Mouse (Mus musculus): ENCODE results near the gene Olfr576. TPM values are rescaled to one million over a fixed set of nuclear protein-coding genes. Genes with fewer than 3 reads are reported as not detected.

The Olfr576 gene
- polyA plus RNA-seq, 1 experiment from 2014 or later = not detected

DNA sequence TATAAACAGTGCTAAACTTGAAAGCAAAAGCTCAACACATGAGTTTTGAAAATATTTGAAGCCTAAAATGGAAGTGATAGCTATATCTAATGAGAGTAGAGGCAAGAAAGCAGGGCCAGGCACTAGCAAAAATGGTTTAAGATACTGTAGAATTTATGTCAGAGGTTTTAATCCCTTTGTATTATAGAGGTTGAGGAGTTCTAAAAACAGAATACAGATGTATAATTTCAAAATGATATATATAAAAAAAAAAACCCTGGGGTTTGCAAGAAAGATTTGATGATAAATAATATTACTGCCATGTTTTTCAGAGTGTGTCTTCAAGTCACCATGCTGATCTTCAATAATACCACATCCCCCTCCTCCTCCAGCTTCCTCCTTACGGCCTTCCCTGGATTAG, 14.3 kb upstream of the Olfr576 start, which contains the start of gene Olfr574:
Gene Olfr574 (plus strand): TSS at position 301 of the 400 bp plus-strand sequence.
- no peak within 1 kb of the TSS for H3K4me3 ChIP-seq (ENCODE audit: low read depth, low read length)
- no peaks in the 10 kb centered on the region for H3K9me3 ChIP-seq (ENCODE audit: control insufficient read depth, low read length)
- WGBS = 100% methylated on average over 1 of the region's 1 CpGs
- no peak within 1 kb of the TSS for H3K4me2 ChIP-seq (ENCODE audit: low read depth, low read length)
- no peak within 1 kb of the TSS for H3K27ac ChIP-seq (ENCODE audit: low read depth, low read length)
- H3K4me1 ChIP-seq (ENCODE audit: control insufficient read depth, insufficient read depth, low read length) = no peaks in the 10 kb centered on the region
- ATAC-seq (ENCODE audit: low read depth) = no peak
- no peak within 1 kb of the TSS for H3K9ac ChIP-seq (replicated peaks; ENCODE audit: low read depth, low read length)
- H3K27me3 ChIP-seq (ENCODE audit: control insufficient read depth, insufficient read depth, low read length) = no peaks in the 10 kb centered on the region
- H3K36me3 ChIP-seq (ENCODE audit: control insufficient read depth, insufficient read depth, low read length) = no peaks in the 10 kb centered on the region

DNA sequence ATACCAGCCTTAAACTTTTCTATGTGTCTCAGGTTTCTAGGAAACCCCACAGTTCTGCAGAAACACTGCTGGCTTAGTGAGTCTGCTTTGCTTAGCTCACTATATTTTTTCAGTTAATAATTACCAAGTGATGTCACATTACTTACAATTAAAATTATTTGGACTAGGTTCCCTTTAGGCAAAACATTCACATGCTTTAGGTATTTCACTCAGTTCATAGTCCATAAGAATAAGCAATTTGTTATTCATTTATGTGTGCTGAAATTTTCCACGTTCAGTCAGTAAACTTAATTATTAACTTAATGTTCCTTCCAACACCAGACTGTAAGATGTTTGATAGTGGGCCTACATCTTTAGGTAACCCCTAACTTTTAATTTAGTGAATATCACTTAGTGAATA, 11.7 kb upstream of the Olfr576 start:
- Histone ChIP-seq H3K9ac (replicated peaks; ENCODE audit: low read depth, low read length) (no peak overlapping the region), H3K27me3 (ENCODE audit: control insufficient read depth, insufficient read depth, low read length) (no peaks in the 10 kb centered on the region), H3K27ac (ENCODE audit: low read depth, low read length) (no peak overlapping the region), H3K36me3 (ENCODE audit: control insufficient read depth, insufficient read depth, low read length) (no peaks in the 10 kb centered on the region), H3K4me3 (ENCODE audit: low read depth, low read length) (no peak overlapping the region), H3K4me2 (ENCODE audit: low read depth, low read length) (no peak overlapping the region), H3K4me1 (ENCODE audit: control insufficient read depth, insufficient read depth, low read length) (no peaks in the 10 kb centered on the region), H3K9me3 (ENCODE audit: control insufficient read depth, low read length) (no peaks in the 10 kb centered on the region)
- 69% methylated on average over 1 of the region's 1 CpGs for WGBS
- ATAC-seq (ENCODE audit: low read depth) = no peak

DNA sequence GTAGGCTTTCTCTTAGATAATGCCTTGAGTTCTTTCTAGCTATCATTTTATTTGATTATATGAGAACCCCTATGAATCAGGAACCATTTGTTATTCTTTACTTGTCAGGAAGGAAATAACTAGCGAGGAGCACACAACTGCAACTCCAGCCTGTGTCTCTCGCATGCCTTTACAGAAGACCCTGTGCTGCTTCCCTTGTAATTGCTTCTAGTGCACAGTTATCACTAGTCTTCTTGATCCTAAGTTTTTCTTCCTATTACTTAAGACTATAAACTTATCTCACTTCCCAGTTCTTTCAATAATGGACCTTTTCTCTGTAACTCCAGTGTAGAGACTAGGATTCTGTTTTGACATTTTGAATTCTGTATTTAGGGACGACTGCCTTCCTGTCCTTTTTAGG, 4.3 kb upstream of the Olfr576 start:
- no peak overlapping the region for H3K4me3 ChIP-seq (ENCODE audit: low read depth, low read length)
- no peak overlapping the region for H3K4me2 ChIP-seq (ENCODE audit: low read depth, low read length)
- no peaks in the 10 kb centered on the region for H3K4me1 ChIP-seq (ENCODE audit: control insufficient read depth, insufficient read depth, low read length)
- no peak overlapping the region for H3K27ac ChIP-seq (ENCODE audit: low read depth, low read length)
- no peak overlapping the region for H3K9ac ChIP-seq (replicated peaks; ENCODE audit: low read depth, low read length)
- 81% methylated on average over 3 of the region's 3 CpGs for WGBS
- H3K9me3 ChIP-seq (ENCODE audit: control insufficient read depth, low read length) = no peaks in the 10 kb centered on the region
- H3K36me3 ChIP-seq (ENCODE audit: control insufficient read depth, insufficient read depth, low read length) = no peaks in the 10 kb centered on the region
- ATAC-seq (ENCODE audit: low read depth) = no peak
- H3K27me3 ChIP-seq (ENCODE audit: control insufficient read depth, insufficient read depth, low read length) = no peaks in the 10 kb centered on the region

DNA sequence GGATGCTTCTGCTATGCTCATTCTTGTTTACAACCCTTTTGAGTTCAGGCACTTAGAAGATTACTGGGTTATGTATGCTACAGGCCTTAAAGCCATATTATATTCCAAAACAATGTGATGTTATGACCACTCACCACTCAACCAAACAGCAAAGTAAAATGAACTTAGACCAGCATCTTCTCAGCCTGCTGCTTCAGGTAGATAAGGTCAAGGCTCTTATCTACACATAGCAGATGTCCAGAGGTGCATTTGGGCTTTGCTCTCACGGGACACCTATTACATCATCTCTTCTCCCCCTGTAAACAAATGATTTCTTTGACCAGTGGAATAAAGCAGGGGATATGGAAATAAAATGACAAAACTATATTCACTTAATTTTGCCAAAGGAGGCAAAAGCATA, 3.9 kb upstream of the Olfr576 start, which contains the start of gene Olfr575:
Gene Olfr575 (minus strand): TSS at position 183 of the 400 bp plus-strand sequence.
- no peak within 1 kb of the TSS for H3K27ac ChIP-seq (ENCODE audit: low read depth, low read length)
- H3K4me3 ChIP-seq (ENCODE audit: low read depth, low read length) = no peak within 1 kb of the TSS
- 72% methylated on average over 1 of the region's 1 CpGs for WGBS
- H3K36me3 ChIP-seq (ENCODE audit: control insufficient read depth, insufficient read depth, low read length) = no peaks in the 10 kb centered on the region
- no peaks in the 10 kb centered on the region for H3K27me3 ChIP-seq (ENCODE audit: control insufficient read depth, insufficient read depth, low read length)
- no peak within 1 kb of the TSS for H3K9ac ChIP-seq (replicated peaks; ENCODE audit: low read depth, low read length)
- H3K9me3 ChIP-seq (ENCODE audit: control insufficient read depth, low read length) = no peaks in the 10 kb centered on the region
- no peaks in the 10 kb centered on the region for H3K4me1 ChIP-seq (ENCODE audit: control insufficient read depth, insufficient read depth, low read length)
- H3K4me2 ChIP-seq (ENCODE audit: low read depth, low read length) = no peak within 1 kb of the TSS
- ATAC-seq (ENCODE audit: low read depth) = no peak

DNA sequence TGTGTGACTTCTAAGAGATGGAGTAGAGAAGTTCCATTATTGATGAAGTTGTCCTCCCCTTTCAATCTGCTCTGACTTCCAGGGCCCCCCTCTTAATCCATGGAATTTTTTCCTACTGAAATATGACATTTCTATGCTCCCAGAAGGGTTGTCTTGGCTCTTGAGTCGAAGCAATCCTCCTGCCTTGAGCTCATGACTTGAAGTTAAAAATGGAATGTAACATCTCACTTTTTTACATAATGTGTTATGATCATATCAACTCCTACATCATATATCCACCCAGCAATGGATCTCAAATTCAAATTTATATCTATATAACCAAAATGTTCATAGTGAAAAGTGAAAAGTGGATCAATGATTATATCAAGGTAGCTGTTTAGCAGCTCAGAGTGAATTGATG, 11.9 kb downstream of the Olfr576 start:
- Histone ChIP-seq H3K4me2 (ENCODE audit: low read depth, low read length) (no peak overlapping the region), H3K27me3 (ENCODE audit: control insufficient read depth, insufficient read depth, low read length) (no peaks in the 10 kb centered on the region), H3K36me3 (ENCODE audit: control insufficient read depth, insufficient read depth, low read length) (no peaks in the 10 kb centered on the region), H3K9ac (replicated peaks; ENCODE audit: low read depth, low read length) (no peak overlapping the region), H3K27ac (ENCODE audit: low read depth, low read length) (no peak overlapping the region), H3K4me1 (ENCODE audit: control insufficient read depth, insufficient read depth, low read length) (no peaks in the 10 kb centered on the region), H3K9me3 (ENCODE audit: control insufficient read depth, low read length) (no peaks in the 10 kb centered on the region), H3K4me3 (ENCODE audit: low read depth, low read length) (no peak overlapping the region)
- 53% methylated on average over 1 of the region's 1 CpGs for WGBS
- ATAC-seq (ENCODE audit: low read depth) = no peak

DNA sequence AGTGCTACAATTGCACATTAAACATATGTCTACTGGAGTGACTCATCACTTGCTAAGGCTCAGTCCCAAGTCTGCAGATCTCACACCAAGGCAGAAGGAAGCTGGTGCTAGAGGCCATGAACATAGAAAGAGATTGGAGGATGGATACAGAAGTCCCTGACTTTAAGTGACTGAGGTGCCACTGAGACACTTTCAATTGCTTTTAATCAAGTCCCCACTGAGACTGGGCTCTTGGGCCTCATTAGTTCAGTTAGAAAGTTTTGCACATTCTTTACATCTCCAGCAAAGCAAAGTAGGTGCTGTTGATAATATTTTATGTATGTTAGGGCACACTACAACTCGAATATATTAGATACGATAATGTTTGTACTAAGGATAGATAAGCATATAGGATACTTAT, 13.4 kb downstream of the Olfr576 start, which contains the start of gene Olfr577:
Gene Olfr577 (minus strand): TSS at position 101 of the 400 bp plus-strand sequence.
- H3K9me3 ChIP-seq (ENCODE audit: control insufficient read depth, low read length) = no peaks in the 10 kb centered on the region
- H3K36me3 ChIP-seq (ENCODE audit: control insufficient read depth, insufficient read depth, low read length) = no peaks in the 10 kb centered on the region
- no peak within 1 kb of the TSS for H3K27ac ChIP-seq (ENCODE audit: low read depth, low read length)
- no peak within 1 kb of the TSS for H3K4me2 ChIP-seq (ENCODE audit: low read depth, low read length)
- no peak within 1 kb of the TSS for H3K4me3 ChIP-seq (ENCODE audit: low read depth, low read length)
- H3K9ac ChIP-seq (replicated peaks; ENCODE audit: low read depth, low read length) = no peak within 1 kb of the TSS
- WGBS = 90% methylated on average over 2 of the region's 2 CpGs
- no peaks in the 10 kb centered on the region for H3K27me3 ChIP-seq (ENCODE audit: control insufficient read depth, insufficient read depth, low read length)
- no peaks in the 10 kb centered on the region for H3K4me1 ChIP-seq (ENCODE audit: control insufficient read depth, insufficient read depth, low read length)
- ATAC-seq (ENCODE audit: low read depth) = no peak

DNA sequence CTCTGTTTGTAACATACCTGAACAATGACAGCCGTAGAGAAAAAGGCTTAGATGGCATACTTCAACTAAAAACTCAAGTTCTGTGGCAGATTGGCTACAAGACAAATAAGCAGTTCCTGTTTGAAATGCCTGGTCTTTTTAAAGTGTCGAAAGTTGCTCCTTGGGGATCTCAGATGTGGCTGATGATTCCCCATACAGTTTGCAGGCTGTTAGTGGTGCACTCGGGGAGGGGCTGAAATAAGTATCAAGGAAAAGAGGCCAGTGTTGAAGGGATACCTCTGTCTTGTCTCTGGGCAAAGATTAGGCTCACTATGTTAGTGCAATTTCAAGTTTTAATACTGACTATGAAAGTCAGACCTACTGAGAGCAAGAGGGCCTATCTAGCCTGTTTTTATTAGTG, 26.8 kb downstream of the Olfr576 start, which contains the start of gene Olfr578:
Gene Olfr578 (minus strand): TSS at position 101 of the 400 bp plus-strand sequence.
- Histone ChIP-seq H3K9me3 (ENCODE audit: control insufficient read depth, low read length) (no peaks in the 10 kb centered on the region), H3K27ac (ENCODE audit: low read depth, low read length) (no peak within 1 kb of the TSS), H3K4me3 (ENCODE audit: low read depth, low read length) (no peak within 1 kb of the TSS), H3K36me3 (ENCODE audit: control insufficient read depth, insufficient read depth, low read length) (no peaks in the 10 kb centered on the region), H3K4me1 (ENCODE audit: control insufficient read depth, insufficient read depth, low read length) (no peaks in the 10 kb centered on the region), H3K27me3 (ENCODE audit: control insufficient read depth, insufficient read depth, low read length) (no peaks in the 10 kb centered on the region), H3K4me2 (ENCODE audit: low read depth, low read length) (no peak within 1 kb of the TSS), H3K9ac (replicated peaks; ENCODE audit: low read depth, low read length) (no peak within 1 kb of the TSS)
- ATAC-seq (ENCODE audit: low read depth) = no peak
- 80% methylated on average over 3 of the region's 3 CpGs for WGBS

Other genes starting within 250 kb of the Olfr576 start
- not detected in 2 replicates for gene Olfr33, start 243.6 kb upstream of the Olfr576 start, polyA plus RNA-seq (2014; fragmentation: Nextera tagmentation; extraction: Ambion mirVana)
- gene Olfr559, start 235.2 kb upstream of the Olfr576 start, polyA plus RNA-seq (2014; fragmentation: Nextera tagmentation; extraction: Ambion mirVana) = not detected in 2 replicates
- gene Olfr560, start 203.3 kb upstream of the Olfr576 start, polyA plus RNA-seq (2014; fragmentation: Nextera tagmentation; extraction: Ambion mirVana) = not detected in 2 replicates
- gene Olfr78, start 203.2 kb upstream of the Olfr576 start, polyA plus RNA-seq (2014; fragmentation: Nextera tagmentation; extraction: Ambion mirVana) = 0.19 TPM in 1 of 2 replicates, not detected in the other
- not detected in 2 replicates for gene Olfr561, start 191.4 kb upstream of the Olfr576 start, polyA plus RNA-seq (2014; fragmentation: Nextera tagmentation; extraction: Ambion mirVana)
- gene Olfr564, start 159.2 kb upstream of the Olfr576 start, polyA plus RNA-seq (2014; fragmentation: Nextera tagmentation; extraction: Ambion mirVana) = not detected in 2 replicates
- gene Olfr566, start 103.9 kb upstream of the Olfr576 start, polyA plus RNA-seq (2014; fragmentation: Nextera tagmentation; extraction: Ambion mirVana) = not detected in 2 replicates
- not detected in 2 replicates for gene Olfr568, start 85.5 kb upstream of the Olfr576 start, polyA plus RNA-seq (2014; fragmentation: Nextera tagmentation; extraction: Ambion mirVana)
- gene Olfr569, start 71.8 kb upstream of the Olfr576 start, polyA plus RNA-seq (2014; fragmentation: Nextera tagmentation; extraction: Ambion mirVana) = not detected in 2 replicates
- gene Olfr570, start 68.1 kb upstream of the Olfr576 start, polyA plus RNA-seq (2014; fragmentation: Nextera tagmentation; extraction: Ambion mirVana) = not detected in 2 replicates
- gene Olfr571, start 45.1 kb upstream of the Olfr576 start, polyA plus RNA-seq (2014; fragmentation: Nextera tagmentation; extraction: Ambion mirVana) = 0.18 TPM in 1 of 2 replicates, not detected in the other
- not detected in 2 replicates for gene Olfr572, start 38.3 kb upstream of the Olfr576 start, polyA plus RNA-seq (2014; fragmentation: Nextera tagmentation; extraction: Ambion mirVana)
- not detected in 2 replicates for gene Olfr573-ps1, start 20.1 kb upstream of the Olfr576 start, polyA plus RNA-seq (2014; fragmentation: Nextera tagmentation; extraction: Ambion mirVana)
- not detected in 2 replicates for gene Olfr574, start 14.2 kb upstream of the Olfr576 start, polyA plus RNA-seq (2014; fragmentation: Nextera tagmentation; extraction: Ambion mirVana)
- not detected in 2 replicates for gene Olfr575, start 3.9 kb upstream of the Olfr576 start, polyA plus RNA-seq (2014; fragmentation: Nextera tagmentation; extraction: Ambion mirVana)
- gene Olfr577, start 13.3 kb downstream of the Olfr576 start, polyA plus RNA-seq (2014; fragmentation: Nextera tagmentation; extraction: Ambion mirVana) = not detected in 2 replicates
- gene Olfr578, start 26.7 kb downstream of the Olfr576 start, polyA plus RNA-seq (2014; fragmentation: Nextera tagmentation; extraction: Ambion mirVana) = not detected in 2 replicates
- gene Olfr582, start 75.4 kb downstream of the Olfr576 start, polyA plus RNA-seq (2014; fragmentation: Nextera tagmentation; extraction: Ambion mirVana) = not detected in 2 replicates
- gene Olfr583, start 88.6 kb downstream of the Olfr576 start, polyA plus RNA-seq (2014; fragmentation: Nextera tagmentation; extraction: Ambion mirVana) = not detected in 2 replicates
- gene Olfr584, start 119.2 kb downstream of the Olfr576 start, polyA plus RNA-seq (2014; fragmentation: Nextera tagmentation; extraction: Ambion mirVana) = not detected in 2 replicates
- not detected in 2 replicates for gene Olfr585, start 135.1 kb downstream of the Olfr576 start, polyA plus RNA-seq (2014; fragmentation: Nextera tagmentation; extraction: Ambion mirVana)
- not detected in 2 replicates for gene Olfr586, start 163.0 kb downstream of the Olfr576 start, polyA plus RNA-seq (2014; fragmentation: Nextera tagmentation; extraction: Ambion mirVana)
- not detected in 2 replicates for gene Olfr588-ps1, start 178.2 kb downstream of the Olfr576 start, polyA plus RNA-seq (2014; fragmentation: Nextera tagmentation; extraction: Ambion mirVana)
- not detected in 2 replicates for gene Olfr589, start 193.7 kb downstream of the Olfr576 start, polyA plus RNA-seq (2014; fragmentation: Nextera tagmentation; extraction: Ambion mirVana)
- gene Olfr591, start 215.7 kb downstream of the Olfr576 start, polyA plus RNA-seq (2014; fragmentation: Nextera tagmentation; extraction: Ambion mirVana) = not detected in 2 replicates
- gene Olfr592, start 222.1 kb downstream of the Olfr576 start, polyA plus RNA-seq (2014; fragmentation: Nextera tagmentation; extraction: Ambion mirVana) = not detected in 2 replicates
- gene Olfr593, start 249.2 kb downstream of the Olfr576 start, polyA plus RNA-seq (2014; fragmentation: Nextera tagmentation; extraction: Ambion mirVana) = not detected in 2 replicates

Measured in neural tube, embryonic 14.5 days (tissue).